Mouse (Mus musculus) liver, postnatal 0 days (tissue): ENCODE results near the gene 1700067P10Rik.

Source experiments
- CTCF ChIP-seq: sonication (generic); IDR thresholded peaks from 2 replicates; pipeline ENCODE4 v1.5.1; 2016; ENCODE audit warnings: antibody characterized with exemption, low read depth
- EP300 ChIP-seq: IDR thresholded peaks from 2 replicates; pipeline ENCODE4 v1.6.1; 2016; ENCODE audit warnings: antibody characterized with exemption, low read depth, mild to moderate bottlenecking

DNA sequence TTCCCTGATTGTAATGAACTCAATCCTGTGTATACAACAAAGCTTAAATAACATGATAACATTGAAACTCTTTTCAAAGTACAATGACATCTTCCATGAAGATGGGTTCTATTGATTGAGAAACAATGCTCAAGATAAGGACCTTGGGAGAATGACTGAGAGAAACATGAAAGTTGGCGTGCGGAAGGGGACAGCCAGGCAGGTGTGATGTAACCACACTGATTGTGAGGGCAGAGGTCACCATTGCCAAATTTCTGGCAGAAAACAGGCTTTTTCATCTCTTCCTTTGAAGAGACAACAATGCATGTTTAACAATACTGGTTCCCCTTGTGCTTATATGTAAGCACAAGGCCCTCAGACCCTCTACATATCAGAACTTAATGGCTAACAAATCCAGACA lies 43.7 kb downstream of the 1700067P10Rik start:
- TF ChIP-seq CTCF = no peak
- TF ChIP-seq EP300 = no peak
